Mouse (Mus musculus) neural tube, embryonic 13.5 days (tissue): ENCODE measurements at regions not wholly inside any gene's neighbourhood (a gene's known extent, or its start where the extent isn't known, plus 50 kb on each side); places are given as distances from the start of the nearest gene placed in this dataset.

Source experiments
- ATAC-seq: fragments of 200-750 bp; cut with Nextera tagmentation; 2 replicates; pipeline ENCODE4 v1.8.0; 2017; ENCODE audit warnings: low read depth, mild to moderate bottlenecking, moderate TSS enrichment, moderate library complexity
- H3K27ac ChIP-seq: fragments of 300-500 bp; sonication (generic); replicated peaks from 2 replicates; pipeline ENCODE4 v1.5.1; 2015; ENCODE audit warnings: moderate library complexity, mild to moderate bottlenecking, inconsistent platforms
- H3K27me3 ChIP-seq: fragments of 300-500 bp; sonication (generic); 2 replicates; pipeline ENCODE4 v1.6.1; 2015; ENCODE audit warnings: mild to moderate bottlenecking, inconsistent platforms
- H3K36me3 ChIP-seq: fragments of 300-500 bp; sonication (generic); 2 replicates; pipeline ENCODE4 v1.6.1; 2015; ENCODE audit warnings: mild to moderate bottlenecking, inconsistent platforms
- H3K4me1 ChIP-seq: fragments of 300-500 bp; sonication (generic); replicated peaks from 2 replicates; pipeline ENCODE4 v1.6.1; 2015; ENCODE audit warnings: inconsistent platforms
- H3K4me2 ChIP-seq: fragments of 300-500 bp; sonication (generic); 2 replicates; pipeline ENCODE4 v1.6.1; 2015; ENCODE audit warnings: inconsistent platforms, mild to moderate bottlenecking, moderate library complexity
- H3K4me3 ChIP-seq: fragments of 300-500 bp; sonication (generic); 2 replicates; pipeline ENCODE4 v1.5.1; 2015; ENCODE audit warnings: mild to moderate bottlenecking, inconsistent platforms
- H3K9ac ChIP-seq: fragments of 300-500 bp; sonication (generic); 2 replicates; pipeline ENCODE4 v1.6.1; 2015; ENCODE audit warnings: moderate library complexity, mild to moderate bottlenecking, inconsistent platforms
- H3K9me3 ChIP-seq: fragments of 300-500 bp; sonication (generic); 2 replicates; pipeline ENCODE4 v1.6.1; 2016; ENCODE audit warnings: inconsistent platforms
- WGBS: fragments of 180-500 bp; shearing (Covaris S2); methylation state at CpG from one replicate; pipeline ENCODE4 v1.1.7; 2015; 5-methylcytosine and 5-hydroxymethylcytosine counted together

DNA sequence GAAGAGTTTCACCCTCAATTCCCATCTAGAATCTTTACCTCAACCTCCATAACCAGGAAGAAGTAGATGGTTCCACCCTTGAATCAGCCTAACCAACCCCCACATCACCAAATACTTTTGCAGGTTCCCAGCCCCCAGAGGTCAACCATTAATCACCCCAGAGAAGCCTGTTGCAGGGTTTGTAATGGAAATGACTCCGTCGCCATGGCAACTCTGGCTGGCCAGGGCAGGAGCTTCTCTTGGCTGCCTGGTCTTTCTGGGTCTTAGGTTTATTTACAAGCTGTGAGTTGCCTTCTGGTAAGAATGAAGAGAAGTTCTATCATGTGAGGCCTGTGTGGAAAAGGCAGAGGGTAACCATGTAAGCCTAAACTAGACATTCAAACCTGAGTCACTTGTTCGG lies 163.2 kb upstream of the Ncam1 start:
- Histone ChIP-seq H3K27ac (peak overlapping the region; percentile 79), H3K4me3 (no peak overlapping the region), H3K4me1 (peaks cover 55% of the 10 kb centered on the region), H3K4me2 (0 out of 2 replicates have a peak overlapping the region, but pooled peaks have one; percentile 13), H3K27me3 (no peaks in the 10 kb centered on the region), H3K9me3 (no peaks in the 10 kb centered on the region), H3K36me3 (no peaks in the 10 kb centered on the region), H3K9ac (no peak overlapping the region)
- peak; percentile 69; the same call in 1 of the 2 replicates for ATAC-seq
- 5% methylated on average over 3 of the region's 3 CpGs for WGBS

DNA sequence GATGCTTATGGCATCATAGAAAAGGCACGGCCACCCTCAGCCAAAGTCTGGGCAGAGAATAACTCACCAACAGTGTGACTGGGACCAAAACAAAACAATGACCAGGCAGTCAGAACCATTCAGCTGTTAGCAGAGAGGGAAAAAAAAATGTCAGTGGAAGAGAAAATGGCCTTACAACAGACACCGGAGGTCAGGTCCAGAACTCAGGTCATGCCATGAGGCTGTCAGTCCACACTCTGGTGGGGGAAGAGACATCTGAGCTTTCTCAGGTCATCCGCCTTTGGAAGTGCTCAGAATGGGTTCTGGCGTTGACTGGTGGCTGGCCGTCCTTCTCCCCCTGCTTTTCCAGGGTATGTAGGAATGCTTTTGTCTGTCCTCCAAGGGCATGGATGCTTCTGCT lies 162.6 kb upstream of the Ncam1 start:
- no peak overlapping the region for H3K4me2 ChIP-seq

DNA sequence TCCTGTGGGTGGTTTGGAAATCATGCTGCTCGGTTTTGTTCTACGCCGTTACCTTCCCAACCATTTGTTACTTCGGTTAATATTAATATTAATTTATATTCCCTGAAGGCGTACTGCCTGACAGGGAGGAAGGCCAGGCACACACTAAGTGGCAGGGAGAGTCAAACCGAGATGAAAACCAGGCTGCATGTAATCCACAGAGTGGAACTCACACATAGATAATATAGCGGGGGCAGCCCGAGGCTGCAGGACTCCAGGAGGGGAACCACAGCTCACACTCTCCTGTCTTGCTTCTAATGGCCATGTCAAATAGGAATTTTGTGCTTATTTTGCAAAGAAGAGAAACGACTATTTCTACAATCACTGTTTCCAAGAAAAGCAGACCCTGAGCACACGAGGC lies 161.3 kb upstream of the Ncam1 start:
- no peak overlapping the region for H3K4me2 ChIP-seq
- no peak overlapping the region for H3K9ac ChIP-seq
- WGBS: 40% methylated on average over 10 of the region's 10 CpGs
- H3K36me3 ChIP-seq: no peaks in the 10 kb centered on the region
- ATAC-seq: no peak
- no peak overlapping the region for H3K27ac ChIP-seq
- no peak overlapping the region for H3K4me3 ChIP-seq
- no peaks in the 10 kb centered on the region for H3K9me3 ChIP-seq
- H3K4me1 ChIP-seq: peaks cover 55% of the 10 kb centered on the region
- no peaks in the 10 kb centered on the region for H3K27me3 ChIP-seq

More for the DNA sequence above, 162.6 kb upstream of the Ncam1 start:
- H3K9ac ChIP-seq: no peak overlapping the region
- no peaks in the 10 kb centered on the region for H3K9me3 ChIP-seq
- H3K36me3 ChIP-seq: no peaks in the 10 kb centered on the region
- peak overlapping the region; percentile 79 for H3K27ac ChIP-seq
- H3K4me3 ChIP-seq: no peak overlapping the region
- peaks cover 55% of the 10 kb centered on the region for H3K4me1 ChIP-seq
- no peaks in the 10 kb centered on the region for H3K27me3 ChIP-seq
- ATAC-seq: no peak
- 27% methylated on average over 5 of the region's 5 CpGs for WGBS

DNA sequence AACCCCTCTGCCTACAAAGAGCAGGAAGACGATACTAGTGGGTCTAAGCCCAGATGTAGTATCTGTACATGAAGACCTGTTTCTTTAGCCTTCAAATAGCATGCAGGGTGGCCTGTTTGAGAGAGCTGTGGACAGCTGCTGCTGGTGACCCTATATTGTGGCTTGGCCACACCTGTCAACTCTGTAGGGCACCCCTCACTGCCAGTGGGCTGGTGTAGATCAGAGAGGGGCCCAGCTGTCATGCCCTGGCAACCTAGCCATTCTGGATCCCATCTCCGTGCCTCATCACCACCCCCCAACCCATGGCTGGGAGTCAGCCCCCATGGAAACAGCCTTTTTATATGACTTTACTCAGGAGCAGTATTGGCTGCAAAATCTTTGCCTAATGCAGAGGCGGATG lies 160.2 kb upstream of the Ncam1 start:
- Histone ChIP-seq H3K4me3 (no peak overlapping the region), H3K27ac (no peak overlapping the region), H3K9ac (no peak overlapping the region), H3K9me3 (no peaks in the 10 kb centered on the region), H3K36me3 (no peaks in the 10 kb centered on the region), H3K27me3 (no peaks in the 10 kb centered on the region), H3K4me1 (peaks cover 57% of the 10 kb centered on the region), H3K4me2 (no peak overlapping the region)
- no peak for ATAC-seq
- WGBS: 71% methylated on average over 3 of the region's 3 CpGs

DNA sequence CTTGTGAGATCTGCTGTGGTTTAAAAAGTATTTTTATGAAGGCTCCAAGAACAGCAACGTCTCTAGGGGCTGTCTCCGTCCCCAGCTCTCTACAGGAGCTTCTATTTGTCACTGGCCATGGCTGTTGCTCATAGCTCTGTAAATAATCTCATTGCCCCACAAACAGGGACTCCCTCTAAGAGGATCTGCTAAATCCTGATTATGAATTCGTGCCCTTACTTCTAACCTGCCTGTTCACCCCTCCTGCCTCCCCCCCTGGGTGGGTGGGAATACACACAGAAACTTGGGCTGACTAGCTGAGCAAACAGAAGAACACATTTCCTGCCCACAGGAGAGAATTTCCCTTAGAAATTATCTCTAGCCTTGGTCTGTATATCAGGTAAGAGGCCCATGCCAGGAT lies 155.9 kb upstream of the Ncam1 start:
- Histone ChIP-seq H3K27me3 (no peaks in the 10 kb centered on the region), H3K4me2 (no peak overlapping the region), H3K4me1 (peaks cover 14% of the 10 kb centered on the region), H3K9me3 (no peaks in the 10 kb centered on the region), H3K36me3 (no peaks in the 10 kb centered on the region), H3K4me3 (no peak overlapping the region), H3K27ac (no peak overlapping the region), H3K9ac (no peak overlapping the region)
- 64% methylated on average over 3 of the region's 3 CpGs for whole genome bisulfite sequencing
- no peak for ATAC-seq

DNA sequence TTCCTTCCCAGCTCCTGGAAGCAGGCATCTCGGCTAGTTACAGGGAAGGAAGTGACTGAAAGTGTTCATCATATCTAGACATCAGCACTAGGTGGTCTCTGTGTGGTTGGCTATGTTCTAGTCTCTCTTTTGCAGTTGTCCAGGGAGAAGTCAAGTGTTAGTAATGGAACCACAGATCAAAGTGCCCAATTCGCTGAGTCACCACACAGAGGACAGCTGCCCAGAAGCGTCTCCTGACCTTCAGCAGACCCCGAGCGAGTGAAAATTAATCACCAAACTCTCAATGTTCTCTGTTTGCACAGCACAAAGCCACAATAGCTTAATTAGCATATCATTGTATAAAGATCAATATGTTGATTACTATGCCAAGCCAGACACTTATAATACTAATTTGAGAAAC lies 151.6 kb upstream of the Ncam1 start:
- no peak overlapping the region for H3K27ac ChIP-seq
- H3K9me3 ChIP-seq: no peaks in the 10 kb centered on the region
- no peak for ATAC-seq
- H3K4me3 ChIP-seq: no peak overlapping the region
- no peak overlapping the region for H3K9ac ChIP-seq
- 27% methylated on average over 5 of the region's 5 CpGs for WGBS
- 0 out of 2 replicates have a peak, but pooled peaks cover 7% of the 10 kb centered on the region for H3K4me1 ChIP-seq
- no peak overlapping the region for H3K4me2 ChIP-seq
- H3K27me3 ChIP-seq: no peaks in the 10 kb centered on the region
- no peaks in the 10 kb centered on the region for H3K36me3 ChIP-seq

DNA sequence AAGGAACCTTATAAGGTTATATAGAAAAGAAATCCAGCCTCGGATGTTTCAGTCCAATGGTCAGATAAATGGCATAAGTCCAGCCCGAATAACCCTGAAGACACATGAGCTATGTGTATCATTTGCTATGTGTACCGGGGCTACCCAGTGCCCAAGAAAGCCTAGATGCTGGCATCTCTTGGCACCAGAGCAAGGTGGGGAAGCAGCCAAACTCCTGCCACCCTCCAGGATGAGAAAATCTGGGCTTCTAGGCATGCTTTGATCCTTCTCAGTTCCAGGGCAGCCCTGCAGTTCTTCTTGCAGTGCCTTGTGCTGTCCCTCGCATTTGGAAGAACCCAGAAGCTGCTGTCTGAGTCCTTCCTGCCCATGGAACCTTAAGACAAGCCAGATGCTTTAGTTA lies 149.8 kb upstream of the Ncam1 start:
- Histone ChIP-seq H3K27ac (no peak overlapping the region), H3K4me2 (no peak overlapping the region), H3K9me3 (no peaks in the 10 kb centered on the region), H3K36me3 (no peaks in the 10 kb centered on the region), H3K27me3 (no peaks in the 10 kb centered on the region), H3K4me1 (0 out of 2 replicates have a peak, but pooled peaks cover 2% of the 10 kb centered on the region), H3K9ac (no peak overlapping the region), H3K4me3 (no peak overlapping the region)
- no peak for ATAC-seq
- 83% methylated on average over 4 of the region's 4 CpGs for WGBS

DNA sequence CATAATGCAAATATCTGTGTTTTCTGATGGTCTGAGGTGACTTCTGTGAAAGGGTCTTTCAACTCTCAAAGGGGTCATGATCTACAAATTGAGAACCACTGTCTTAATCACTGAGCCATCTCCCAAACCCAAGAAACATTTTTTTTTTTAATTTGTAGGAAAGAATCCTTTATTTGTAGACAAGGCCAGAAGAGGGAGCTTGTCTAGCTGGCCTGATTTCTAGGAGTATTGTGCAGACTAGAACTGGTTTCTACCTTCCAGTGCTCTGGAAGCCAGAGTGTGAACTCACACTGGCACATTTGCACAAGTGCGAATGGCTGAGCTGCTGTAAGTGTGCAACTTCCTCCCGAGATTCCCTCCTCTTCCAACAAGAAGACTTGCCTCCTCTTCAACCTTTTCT lies 148.1 kb upstream of the Ncam1 start:
- Histone ChIP-seq H3K27ac (no peak overlapping the region), H3K4me1 (0 out of 2 replicates have a peak, but pooled peaks cover 2% of the 10 kb centered on the region), H3K4me2 (no peak overlapping the region), H3K4me3 (no peak overlapping the region), H3K36me3 (no peaks in the 10 kb centered on the region), H3K9ac (no peak overlapping the region), H3K9me3 (no peaks in the 10 kb centered on the region), H3K27me3 (no peaks in the 10 kb centered on the region)
- 70% methylated on average over 2 of the region's 2 CpGs for WGBS
- no peak for ATAC-seq

DNA sequence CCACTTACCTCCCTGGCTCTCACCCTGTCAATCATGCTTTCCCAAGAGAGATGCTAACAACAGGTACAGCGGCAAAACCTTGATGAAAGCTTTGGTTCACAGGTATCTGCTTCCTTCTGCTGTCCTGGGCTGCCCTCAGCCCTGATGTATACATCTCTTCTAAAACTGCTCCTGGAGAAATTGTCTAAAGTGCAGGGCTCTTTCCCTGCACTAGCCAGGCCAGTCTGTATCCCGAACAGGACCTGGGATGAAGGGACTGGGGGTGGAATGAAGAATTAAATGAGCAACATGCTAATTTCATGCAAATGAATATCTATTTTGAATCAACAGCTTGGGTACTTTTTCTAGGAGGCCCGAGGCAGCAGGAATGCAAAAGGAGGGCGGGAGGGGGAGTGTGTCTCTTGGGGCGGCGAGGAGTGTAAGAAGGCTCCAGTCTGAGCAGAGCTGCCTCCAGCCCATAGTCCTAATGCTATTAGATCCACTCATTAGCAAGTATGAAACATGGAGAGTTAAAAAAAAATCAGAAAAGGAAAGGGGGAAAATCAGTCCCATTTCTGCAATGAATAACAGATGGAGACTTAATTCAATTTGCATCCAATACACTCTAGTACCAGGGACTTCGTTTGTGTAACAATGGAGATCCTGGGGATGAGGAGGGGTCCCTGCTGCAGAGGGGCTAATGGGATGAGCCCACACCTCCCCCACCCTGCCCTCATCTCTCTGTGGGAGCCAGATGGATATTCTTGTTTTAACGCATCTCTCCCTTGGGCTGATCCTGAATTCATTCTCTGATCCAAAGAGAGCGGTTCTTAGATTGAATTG lies 137.0 kb upstream of the Ncam1 start:
- Histone ChIP-seq H3K27ac (peak overlapping the region; percentile 49; the same call in 1 of the 2 replicates), H3K9ac (no peak overlapping the region), H3K36me3 (no peaks in the 10 kb centered on the region), H3K27me3 (no peaks in the 10 kb centered on the region), H3K4me1 (peaks cover 16% of the 10 kb centered on the region), H3K4me3 (no peak overlapping the region), H3K4me2 (0 out of 2 replicates have a peak overlapping the region, but pooled peaks have one; percentile 11), H3K9me3 (no peaks in the 10 kb centered on the region)
- 9% methylated on average over 9 of the region's 9 CpGs for WGBS
- peak; percentile 71 for ATAC-seq

DNA sequence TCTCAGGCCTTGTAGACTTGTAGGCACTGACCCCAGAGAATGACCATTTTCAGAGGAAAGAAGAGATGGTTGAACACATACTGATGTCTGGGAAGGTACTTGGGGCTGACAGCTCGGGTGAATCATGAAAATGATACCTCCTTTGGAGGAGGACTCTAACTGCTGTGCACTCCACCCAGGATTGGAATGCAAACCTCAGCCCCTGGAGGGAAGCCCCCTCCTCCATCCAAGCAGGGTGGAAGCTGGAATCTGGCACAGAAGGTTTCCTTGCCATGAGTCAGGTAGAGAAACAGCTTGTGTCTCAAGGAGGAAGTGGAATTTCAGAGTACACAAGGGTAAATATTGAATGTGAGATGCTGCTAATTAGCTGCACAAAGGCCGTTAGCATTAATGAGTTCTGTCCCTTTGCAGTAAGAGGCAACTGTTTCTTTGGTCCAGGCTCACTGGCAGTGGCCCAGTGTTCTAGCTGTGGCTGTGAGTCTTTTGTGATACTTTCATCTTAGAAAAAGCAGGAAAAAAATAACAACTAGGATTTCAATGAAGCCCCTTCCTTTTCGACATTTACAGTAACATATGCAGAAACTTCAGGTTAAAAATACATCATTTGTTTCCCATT lies 129.4 kb upstream of the Ncam1 start:
- H3K4me3 ChIP-seq: no peak overlapping the region
- 64% methylated on average over 3 of the region's 3 CpGs for WGBS
- no peaks in the 10 kb centered on the region for H3K9me3 ChIP-seq
- no peak overlapping the region for H3K4me2 ChIP-seq
- H3K4me1 ChIP-seq: peaks cover 22% of the 10 kb centered on the region
- H3K9ac ChIP-seq: no peak overlapping the region
- no peaks in the 10 kb centered on the region for H3K36me3 ChIP-seq
- H3K27me3 ChIP-seq: no peaks in the 10 kb centered on the region
- no peak for ATAC-seq
- 0 out of 2 replicates have a peak overlapping the region, but pooled peaks have one; percentile 28 for H3K27ac ChIP-seq

DNA sequence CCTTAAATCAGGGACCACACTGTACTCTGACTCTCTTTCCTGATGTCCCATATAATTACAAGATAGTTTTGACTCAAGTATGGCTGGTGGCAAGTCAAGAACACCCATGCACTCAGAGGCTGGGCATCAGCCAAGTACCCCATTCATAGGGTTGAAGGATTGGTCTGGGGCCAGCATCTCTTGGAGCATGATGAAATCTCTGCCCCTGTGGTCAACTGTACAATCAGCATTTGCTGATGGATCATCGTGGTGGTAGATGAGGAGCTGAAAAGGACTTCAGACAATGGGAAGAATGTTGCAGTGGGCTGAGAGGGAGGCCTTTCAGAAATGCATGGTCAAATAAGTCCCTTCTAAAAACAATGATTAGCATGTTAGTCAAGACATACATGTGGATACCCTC lies 128.6 kb upstream of the Ncam1 start:
- no peak for ATAC-seq
- Histone ChIP-seq H3K27ac (no peak overlapping the region), H3K36me3 (no peaks in the 10 kb centered on the region), H3K27me3 (no peaks in the 10 kb centered on the region), H3K9ac (no peak overlapping the region), H3K4me3 (no peak overlapping the region), H3K9me3 (no peaks in the 10 kb centered on the region), H3K4me2 (no peak overlapping the region), H3K4me1 (peaks cover 31% of the 10 kb centered on the region)
- 76% methylated on average over 1 of the region's 1 CpGs for WGBS

DNA sequence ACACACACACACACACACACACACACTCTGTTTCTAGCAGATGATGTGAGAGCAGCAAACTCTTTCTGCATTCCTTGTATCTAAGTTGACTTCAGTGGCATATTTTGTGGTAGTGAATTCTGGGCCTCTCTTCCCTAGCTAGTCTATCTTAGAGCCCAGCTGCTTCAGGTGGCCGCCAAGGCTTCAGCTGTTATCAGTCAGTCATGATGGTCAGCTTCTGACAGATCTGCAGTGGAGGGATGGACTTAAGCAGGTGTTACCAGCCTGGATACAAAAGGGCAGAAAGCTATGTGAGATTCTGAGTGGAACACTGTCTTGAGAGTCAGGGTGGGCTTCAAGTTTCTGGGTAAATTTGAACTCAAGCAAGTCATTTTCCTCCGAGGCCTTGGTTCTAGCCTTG lies 127.1 kb upstream of the Ncam1 start:
- ATAC-seq: no peak
- WGBS: 90% methylated on average over 2 of the region's 2 CpGs
- no peaks in the 10 kb centered on the region for H3K36me3 ChIP-seq

More for the DNA sequence above, 127.1 kb upstream of the Ncam1 start:
- Histone ChIP-seq H3K9me3 (no peaks in the 10 kb centered on the region), H3K9ac (no peak overlapping the region), H3K27me3 (no peaks in the 10 kb centered on the region), H3K4me3 (no peak overlapping the region), H3K4me2 (no peak overlapping the region), H3K4me1 (peaks cover 40% of the 10 kb centered on the region), H3K27ac (no peak overlapping the region)
